Mouse (Mus musculus): Measurements from ENCODE around the gene Cdc34. TPM values are rescaled to one million over a fixed set of nuclear protein-coding genes. Genes with fewer than 3 reads are reported as not detected.

Gene Cdc34
- polyA plus RNA-seq, 1 experiment: 451 TPM

- Histone ChIP-seq H3K4me3 (replicated peaks) (no peak overlapping the region), H3K36me3 (replicated peaks; ENCODE audit: low read length) (peaks cover 46% of the 10 kb centered on the region), H3K9me3 (no peaks in the 10 kb centered on the region), H3K4me1 (peaks cover 78% of the 10 kb centered on the region), H3K27me3 (replicated peaks) (peaks cover 35% of the 10 kb centered on the region)
- TF ChIP-seq GATA1 (IDR thresholded peaks at IDR 0.05; ENCODE audit: borderline replicate concordance, low read length) (no peak), FLI1 (IDR thresholded peaks at IDR 0.05; ENCODE audit: low read length) (no peak)
Measured at GRCm38 (mm10) chr10:79712499-79713126, 30.6 kb downstream of the Cdc34 start.

- no peak overlapping the region for H3K4me3 ChIP-seq (replicated peaks)
- peaks cover 40% of the 10 kb centered on the region for H3K27me3 ChIP-seq (replicated peaks)
- TF ChIP-seq GATA1 (IDR thresholded peaks at IDR 0.05; ENCODE audit: borderline replicate concordance, low read length) (no peak), FLI1 (IDR thresholded peaks at IDR 0.05; ENCODE audit: low read length) (no peak)
- H3K4me1 ChIP-seq: peaks cover 77% of the 10 kb centered on the region
- H3K36me3 ChIP-seq (replicated peaks; ENCODE audit: low read length): peaks cover 41% of the 10 kb centered on the region
- 0 out of 2 replicates have a peak, but pooled peaks cover under 1% of the 10 kb centered on the region for H3K9me3 ChIP-seq
Measured at GRCm38 (mm10) chr10:79713163-79713562, 31.2 kb downstream of the Cdc34 start.

- Histone ChIP-seq H3K4me1 (peaks cover 58% of the 10 kb centered on the region), H3K4me3 (replicated peaks) (no peak overlapping the region), H3K27me3 (replicated peaks) (peaks cover 58% of the 10 kb centered on the region), H3K36me3 (replicated peaks; ENCODE audit: low read length) (peaks cover 22% of the 10 kb centered on the region), H3K9me3 (0 out of 2 replicates have a peak, but pooled peaks cover 3% of the 10 kb centered on the region)
- no peak for TF ChIP-seq FLI1 (IDR thresholded peaks at IDR 0.05; ENCODE audit: low read length)
- no peak for TF ChIP-seq GATA1 (IDR thresholded peaks at IDR 0.05; ENCODE audit: borderline replicate concordance, low read length)
Measured at GRCm38 (mm10) chr10:79714996-79715395, 33.0 kb downstream of the Cdc34 start.

GRCm38 (mm10) chr10:79716254-79716987, 34.4 kb downstream of the Cdc34 start, which contains the start of gene Hcn2:
Hcn2 (plus strand) TSS chr10:79716634.
- peak within 1 kb of the TSS; percentile 90 for H3K4me3 ChIP-seq (replicated peaks)
- H3K27me3 ChIP-seq (replicated peaks): peaks cover 73% of the 10 kb centered on the region
- H3K36me3 ChIP-seq (replicated peaks; ENCODE audit: low read length): peaks cover 8% of the 10 kb centered on the region
- TF ChIP-seq GATA1 (IDR thresholded peaks at IDR 0.05; ENCODE audit: borderline replicate concordance, low read length) (no peak), FLI1 (IDR thresholded peaks at IDR 0.05; ENCODE audit: low read length) (no peak)
- H3K4me1 ChIP-seq: peaks cover 44% of the 10 kb centered on the region
- 0 out of 2 replicates have a peak, but pooled peaks cover 3% of the 10 kb centered on the region for H3K9me3 ChIP-seq

GRCm38 (mm10) chr10:79716988-79717355, 35.0 kb downstream of the Cdc34 start:
- peaks cover 78% of the 10 kb centered on the region for H3K27me3 ChIP-seq (replicated peaks)
- TF ChIP-seq GATA1 (IDR thresholded peaks at IDR 0.05; ENCODE audit: borderline replicate concordance, low read length) (no peak), FLI1 (IDR thresholded peaks at IDR 0.05; ENCODE audit: low read length) (no peak)

GRCm38 (mm10) chr10:79717640-79718357, 35.8 kb downstream of the Cdc34 start:
- Histone ChIP-seq H3K27me3 (replicated peaks) (peaks cover 86% of the 10 kb centered on the region), H3K4me3 (replicated peaks) (peak overlapping the region; percentile 90), H3K9me3 (0 out of 2 replicates have a peak, but pooled peaks cover 3% of the 10 kb centered on the region), H3K36me3 (replicated peaks; ENCODE audit: low read length) (no peaks in the 10 kb centered on the region), H3K4me1 (peaks cover 30% of the 10 kb centered on the region)
- TF ChIP-seq GATA1 (IDR thresholded peaks at IDR 0.05; ENCODE audit: borderline replicate concordance, low read length): no peak
- TF ChIP-seq FLI1 (IDR thresholded peaks at IDR 0.05; ENCODE audit: low read length): no peak

More at GRCm38 (mm10) chr10:79716988-79717355, 35.0 kb downstream of the Cdc34 start:
- Histone ChIP-seq H3K4me3 (replicated peaks) (peak overlapping the region; percentile 90), H3K9me3 (0 out of 2 replicates have a peak, but pooled peaks cover 3% of the 10 kb centered on the region), H3K36me3 (replicated peaks; ENCODE audit: low read length) (peaks cover 3% of the 10 kb centered on the region), H3K4me1 (peaks cover 39% of the 10 kb centered on the region)

- Histone ChIP-seq H3K27me3 (replicated peaks) (peaks cover 90% of the 10 kb centered on the region), H3K4me3 (replicated peaks) (no peak overlapping the region), H3K36me3 (replicated peaks; ENCODE audit: low read length) (no peaks in the 10 kb centered on the region), H3K9me3 (0 out of 2 replicates have a peak, but pooled peaks cover 3% of the 10 kb centered on the region), H3K4me1 (peaks cover 19% of the 10 kb centered on the region)
- no peak for TF ChIP-seq FLI1 (IDR thresholded peaks at IDR 0.05; ENCODE audit: low read length)
- no peak for TF ChIP-seq GATA1 (IDR thresholded peaks at IDR 0.05; ENCODE audit: borderline replicate concordance, low read length)
Measured at GRCm38 (mm10) chr10:79721089-79721488, 39.1 kb downstream of the Cdc34 start.

- no peak overlapping the region for H3K4me3 ChIP-seq (replicated peaks)
- H3K9me3 ChIP-seq: peaks cover 9% of the 10 kb centered on the region
- no peak for TF ChIP-seq FLI1 (IDR thresholded peaks at IDR 0.05; ENCODE audit: low read length)
- TF ChIP-seq GATA1 (IDR thresholded peaks at IDR 0.05; ENCODE audit: borderline replicate concordance, low read length): no peak
- H3K27me3 ChIP-seq (replicated peaks): peaks cover 76% of the 10 kb centered on the region
- no peaks in the 10 kb centered on the region for H3K36me3 ChIP-seq (replicated peaks; ENCODE audit: low read length)
- peaks cover 4% of the 10 kb centered on the region; the same call in 1 of the 2 replicates for H3K4me1 ChIP-seq
Measured at GRCm38 (mm10) chr10:79723047-79723446, 41.1 kb downstream of the Cdc34 start.

GRCm38 (mm10) chr10:79723692-79724091, 41.7 kb downstream of the Cdc34 start:
- TF ChIP-seq FLI1 (IDR thresholded peaks at IDR 0.05; ENCODE audit: low read length) (no peak), GATA1 (IDR thresholded peaks at IDR 0.05; ENCODE audit: borderline replicate concordance, low read length) (no peak)
- H3K4me3 ChIP-seq (replicated peaks): no peak overlapping the region
- H3K27me3 ChIP-seq (replicated peaks): peaks cover 76% of the 10 kb centered on the region
- no peaks in the 10 kb centered on the region for H3K36me3 ChIP-seq (replicated peaks; ENCODE audit: low read length)
- peaks cover 8% of the 10 kb centered on the region for H3K9me3 ChIP-seq
- peaks cover 10% of the 10 kb centered on the region; the same call in 1 of the 2 replicates for H3K4me1 ChIP-seq
